Mouse (Mus musculus) left cerebral cortex, postnatal 4 days (tissue): ENCODE measurements around the gene Npas2. TPM values are rescaled to one million over a fixed set of nuclear protein-coding genes. Genes with fewer than 3 reads are reported as not detected.

ENCODE experiments used
- DNase-seq: peaks from one replicate; pipeline ENCODE4 v3.0.0-alpha.2; 2022
- intact Hi-C: fragments of 180-260 bp; cut with DNase I; formaldehyde crosslinking; loops from one replicate; pipeline ENCODE4 v1.15.1; 2025
- microRNA-seq: library from miRNA; unstranded; fragments of <30 nt; microRNA quantifications from one replicate; pipeline ENCODE4 v1.2.0, GENCODE M21; 2022
- total RNA-seq, 2 experiments: library from RNA; stranded (reverse); gene quantifications; 2 replicates each; pipeline ENCODE4 v1.2.3; 2021

Npas2 gene
- total RNA-seq, 2 experiments from 2014 or later: 36.5 to 38.2 TPM

DNA sequence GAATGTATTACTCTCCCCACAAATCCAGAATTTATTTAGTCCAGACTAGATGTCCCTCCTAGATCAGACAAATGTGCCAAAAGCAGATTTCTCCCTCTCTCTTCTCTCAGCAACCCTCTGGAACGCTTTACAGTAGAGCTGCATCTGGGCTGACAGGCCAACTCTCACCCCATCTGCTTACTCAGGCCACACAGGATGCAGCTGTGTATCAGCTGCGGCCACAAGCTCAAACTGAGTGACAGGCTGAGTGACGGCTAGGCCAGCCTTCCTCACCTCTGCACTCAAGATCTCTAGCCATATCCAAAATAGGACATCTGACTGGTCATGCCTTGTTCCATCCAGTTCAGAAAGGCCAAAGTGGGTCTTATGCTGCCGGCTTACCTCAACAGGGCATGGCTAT lies 202.8 kb downstream of the Npas2 start:
- intact Hi-C loops: no loop called here
- DNase-seq: no peak

DNA sequence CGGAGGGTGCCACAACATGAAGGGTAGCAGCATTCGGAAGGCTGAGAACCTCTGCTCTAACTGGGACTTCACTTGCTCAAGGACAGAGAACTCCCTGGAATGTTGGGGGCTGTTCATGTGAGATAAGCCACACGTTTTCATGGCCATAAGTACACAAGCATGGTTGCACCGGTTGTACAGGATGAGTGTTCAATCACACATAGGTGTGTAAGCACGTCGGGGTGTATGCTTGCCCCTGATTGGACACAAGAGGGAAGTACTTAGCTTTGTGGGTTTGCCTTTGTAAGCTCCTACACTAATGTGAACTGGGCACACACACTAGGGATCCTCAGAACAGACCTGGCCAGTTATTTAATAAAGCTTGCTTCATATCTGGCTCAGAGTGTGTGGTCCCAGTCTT lies 204.8 kb downstream of the Npas2 start:
- intact Hi-C loops: no loop called here
- no peak for DNase-seq

DNA sequence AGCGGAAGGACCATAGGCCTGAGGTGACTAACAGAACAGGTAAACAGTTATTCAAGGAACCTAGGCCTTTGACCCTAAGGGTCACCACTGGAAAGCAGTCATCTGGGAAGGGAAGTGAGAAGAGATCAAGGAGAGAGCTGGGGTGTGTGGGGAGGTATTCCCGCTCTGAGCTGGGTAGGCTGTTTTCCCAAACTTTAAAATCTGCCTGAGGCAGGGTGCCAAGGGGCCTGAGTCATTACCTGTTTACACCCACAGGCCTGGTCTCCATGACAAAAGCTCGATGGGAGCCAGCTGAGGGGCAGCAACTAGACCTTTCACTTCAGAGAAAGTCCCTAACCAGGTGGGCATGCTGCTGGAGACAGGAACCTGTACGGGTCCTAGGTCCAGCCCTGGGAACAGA lies 205.7 kb downstream of the Npas2 start:
- no peak for DNase-seq
- intact Hi-C loops: no loop called here

DNA sequence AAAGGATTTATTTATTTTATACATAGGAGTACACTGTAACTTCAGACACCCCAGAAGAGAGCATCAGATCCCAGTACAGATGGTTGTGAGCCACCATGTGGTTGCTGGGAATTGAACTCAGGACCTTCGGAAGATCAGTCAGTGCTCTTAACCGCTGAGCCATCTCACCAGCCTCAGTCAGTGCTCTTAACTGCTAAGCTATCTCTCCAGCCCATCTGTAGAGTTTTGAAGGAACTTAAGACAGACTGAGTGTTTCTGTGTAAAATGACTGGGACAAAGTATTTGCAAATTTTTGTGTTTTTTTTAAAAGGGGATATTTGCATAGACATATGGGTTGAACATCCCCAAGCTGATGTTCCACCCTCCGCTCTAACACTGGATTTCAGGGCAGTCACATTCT lies 206.6 kb downstream of the Npas2 start:
- DNase-seq: no peak
- intact Hi-C loops: no loop called here

DNA sequence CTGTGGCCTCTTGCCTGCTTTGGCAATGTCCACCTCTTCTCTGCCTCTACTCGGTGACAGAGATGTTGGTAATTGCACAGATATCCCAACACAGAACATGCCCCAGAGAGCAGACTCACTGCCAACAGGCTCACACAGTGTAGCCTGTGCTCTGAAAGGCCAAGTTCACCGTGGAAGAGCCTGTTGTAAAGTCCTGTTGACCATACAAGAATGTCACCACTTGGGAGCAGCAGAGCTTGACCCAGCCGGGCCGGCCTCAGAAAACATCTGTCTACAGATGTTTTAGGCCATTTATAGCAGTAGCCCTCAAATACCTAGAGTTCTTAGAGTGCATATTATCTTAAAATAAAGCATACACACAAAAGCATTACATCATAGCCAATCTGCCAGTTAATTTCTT lies 213.6 kb downstream of the Npas2 start:
- intact Hi-C loops: no loop called here
- DNase-seq: no peak

DNA sequence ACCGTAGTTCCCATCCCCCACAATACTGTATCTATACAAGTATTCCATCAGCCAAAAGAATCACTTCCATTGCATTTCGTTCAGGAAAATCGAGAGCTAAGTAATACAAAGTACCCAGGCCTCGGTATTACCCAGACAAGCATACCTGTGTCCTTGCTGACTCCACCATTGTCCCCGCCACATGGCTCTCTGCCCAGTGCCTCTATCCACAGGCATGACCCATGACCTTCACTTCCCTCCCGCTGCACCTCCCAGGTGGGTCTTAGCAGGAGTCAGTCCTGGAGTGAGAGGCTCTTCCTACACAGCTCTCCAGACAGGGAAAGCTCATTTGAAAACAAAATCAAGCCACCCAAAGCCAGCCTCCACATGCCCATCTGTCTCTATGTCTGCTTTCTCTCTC lies 214.6 kb downstream of the Npas2 start:
- intact Hi-C loops: no loop called here
- DNase-seq: no peak

DNA sequence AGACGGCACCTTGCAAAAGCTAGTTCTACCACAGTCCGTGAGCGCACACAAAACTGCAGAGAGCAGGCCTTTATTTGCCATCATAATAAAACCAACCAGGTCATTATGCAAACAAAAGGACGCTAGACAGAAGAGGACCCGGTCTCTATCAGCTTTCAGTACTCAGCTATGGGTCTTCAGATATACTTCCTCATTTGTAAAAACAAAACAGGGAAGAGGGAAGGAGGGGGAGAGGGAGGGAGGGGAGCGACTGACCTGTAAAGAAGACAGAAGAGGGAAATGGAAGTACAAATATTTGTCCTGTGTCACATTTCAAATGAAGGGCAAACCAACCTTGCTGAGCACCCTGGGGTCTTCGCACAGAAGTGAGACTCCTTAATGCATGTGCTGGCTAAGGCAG lies 215.1 kb downstream of the Npas2 start:
- intact Hi-C loops: no loop called here
- DNase-seq: no peak

DNA sequence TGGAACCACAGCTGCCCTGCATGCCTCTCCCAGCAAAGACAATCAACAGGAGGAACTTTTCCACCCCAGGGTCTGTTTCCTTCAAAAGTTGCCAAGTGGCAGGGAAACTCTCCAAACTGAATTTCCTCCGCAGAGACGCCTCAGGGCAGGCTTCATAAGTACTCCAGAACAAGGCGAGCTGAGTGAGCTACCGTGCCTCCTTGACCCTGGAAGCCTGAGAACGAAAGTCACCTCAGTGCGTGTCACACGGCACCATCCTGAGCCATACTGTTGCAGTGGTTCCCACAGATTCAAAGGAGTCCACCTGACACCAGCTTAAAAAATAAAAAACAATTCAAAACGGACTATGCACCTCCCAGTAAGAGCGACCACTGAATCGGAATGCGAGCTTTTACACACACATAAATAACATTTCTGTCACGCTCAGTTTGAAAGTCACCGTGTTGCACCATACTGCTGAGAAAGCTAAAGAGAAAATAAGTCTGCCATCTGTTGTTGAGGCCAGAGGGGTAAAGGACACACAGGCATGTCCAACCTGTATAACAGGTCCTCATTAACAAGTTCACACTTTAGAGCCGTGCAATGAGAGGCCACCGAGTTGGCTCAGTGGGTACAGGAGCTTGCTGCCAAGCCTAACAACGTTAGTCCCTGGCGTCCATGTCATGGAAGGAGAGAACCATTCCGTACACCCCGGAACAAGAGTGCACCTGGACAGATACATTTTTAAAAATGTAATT lies 216.7 kb downstream of the Npas2 start:
- DNase-seq: no peak
- intact Hi-C loops: no loop called here

Small RNAs within 50 kb of the gene (microRNA-seq; reads per million reads assigned to microRNA genes)
- not detected for gene Mir6349

Other genes starting within 250 kb of the Npas2 start
- gene Pdcl3, start 208.1 kb upstream of the Npas2 start, total RNA-seq: 10 to 100 TPM; 64.4 to 68.7 TPM
- 100 to 1,000 TPM; 682 to 756 TPM for gene Rpl31, start 174.1 kb downstream of the Npas2 start, total RNA-seq